Mouse (Mus musculus): Measurements from ENCODE around the gene Cdyl.

GRCm38 (mm10) chr13:35681361-35681760 is 21.7 kb downstream of the Cdyl start:
- TF ChIP-seq CTCF (IDR thresholded peaks at IDR 0.05; ENCODE audit: extremely low read depth, insufficient read depth, low read length) (no peak), POLR2A (IDR thresholded peaks at IDR 0.05; ENCODE audit: extremely low read depth, insufficient read depth, low read length) (no peak)

Data from cortical plate, adult 2 months (tissue).